Mouse (Mus musculus) neural tube, embryonic 14.5 days (tissue): ENCODE results near the gene Micu1. TPM values are rescaled to one million over a fixed set of nuclear protein-coding genes. Genes with fewer than 3 reads are reported as not detected.

Experiments
- ATAC-seq: fragments of 200-750 bp; cut with Nextera tagmentation; 2 replicates; pipeline ENCODE4 v1.8.0; 2017; ENCODE audit warnings: low read depth, mild to moderate bottlenecking, moderate TSS enrichment, moderate library complexity
- H3K27ac ChIP-seq: fragments of 300-500 bp; sonication (generic); 2 replicates; pipeline ENCODE4 v1.5.1; 2014; ENCODE audit warnings: low read depth, mild to moderate bottlenecking, control low read depth, low read length, moderate library complexity, mixed read lengths
- H3K27me3 ChIP-seq: fragments of 300-500 bp; sonication (generic); 2 replicates; pipeline ENCODE4 v1.6.1; 2014; ENCODE audit warnings: low read length; ENCODE audit not compliant: control insufficient read depth, insufficient read depth
- H3K36me3 ChIP-seq: fragments of 300-500 bp; sonication (generic); 2 replicates; pipeline ENCODE4 v1.6.1; 2014; ENCODE audit warnings: low read length, mixed read lengths; ENCODE audit not compliant: control insufficient read depth, insufficient read depth
- H3K4me1 ChIP-seq: fragments of 300-500 bp; sonication (generic); 2 replicates; pipeline ENCODE4 v1.6.1; 2014; ENCODE audit warnings: low read length; ENCODE audit not compliant: control insufficient read depth, insufficient read depth
- H3K4me2 ChIP-seq: fragments of 300-500 bp; sonication (generic); 2 replicates; pipeline ENCODE4 v1.6.1; 2014; ENCODE audit warnings: mild to moderate bottlenecking, low read depth, low read length, control low read depth
- H3K4me3 ChIP-seq: fragments of 300-500 bp; sonication (generic); 2 replicates; pipeline ENCODE4 v1.5.1; 2014; ENCODE audit warnings: low read depth, low read length, control low read depth, mixed read lengths
- H3K9ac ChIP-seq: fragments of 300-500 bp; sonication (generic); replicated peaks from 2 replicates; pipeline ENCODE4 v1.6.1; 2014; ENCODE audit warnings: low read depth, mild to moderate bottlenecking, control low read depth, low read length, mixed read lengths
- H3K9me3 ChIP-seq: fragments of 300-500 bp; sonication (generic); 2 replicates; pipeline ENCODE4 v1.6.1; 2016; ENCODE audit warnings: low read length; ENCODE audit not compliant: control insufficient read depth
- WGBS: fragments of 180-500 bp; shearing (Covaris S2); extraction: QIAGEN DNeasy Blood & Tissue Kit; methylation state at CpG from one replicate; pipeline ENCODE4 v1.1.7; 2014; 5-methylcytosine and 5-hydroxymethylcytosine counted together
- polyA plus RNA-seq: library from polyadenylated mRNA; unstranded; fragments of >200 nt; fragmentation: Nextera tagmentation; extraction: Ambion mirVana; gene quantifications from 2 replicates; pipeline ENCODE4 v1.2.1, GENCODE M21; 2014

Micu1 gene
- polyA plus RNA-seq, 1 experiment from 2014 or later = 93.9 TPM

GRCm38 (mm10) chr10:59777246-59777645 lies 75.0 kb downstream of the Micu1 start:
- H3K9ac ChIP-seq = no peak overlapping the region
- no peak for ATAC-seq
- no peak overlapping the region for H3K4me2 ChIP-seq
- H3K4me1 ChIP-seq = no peaks in the 10 kb centered on the region
- H3K9me3 ChIP-seq = no peaks in the 10 kb centered on the region
- no peaks in the 10 kb centered on the region for H3K27me3 ChIP-seq
- no peaks in the 10 kb centered on the region for H3K36me3 ChIP-seq
- H3K27ac ChIP-seq = peak overlapping the region; percentile 56; the same call in 1 of the 2 replicates
- H3K4me3 ChIP-seq = no peak overlapping the region
- 79% methylated on average over 3 of the region's 3 CpGs for whole genome bisulfite sequencing

DNA sequence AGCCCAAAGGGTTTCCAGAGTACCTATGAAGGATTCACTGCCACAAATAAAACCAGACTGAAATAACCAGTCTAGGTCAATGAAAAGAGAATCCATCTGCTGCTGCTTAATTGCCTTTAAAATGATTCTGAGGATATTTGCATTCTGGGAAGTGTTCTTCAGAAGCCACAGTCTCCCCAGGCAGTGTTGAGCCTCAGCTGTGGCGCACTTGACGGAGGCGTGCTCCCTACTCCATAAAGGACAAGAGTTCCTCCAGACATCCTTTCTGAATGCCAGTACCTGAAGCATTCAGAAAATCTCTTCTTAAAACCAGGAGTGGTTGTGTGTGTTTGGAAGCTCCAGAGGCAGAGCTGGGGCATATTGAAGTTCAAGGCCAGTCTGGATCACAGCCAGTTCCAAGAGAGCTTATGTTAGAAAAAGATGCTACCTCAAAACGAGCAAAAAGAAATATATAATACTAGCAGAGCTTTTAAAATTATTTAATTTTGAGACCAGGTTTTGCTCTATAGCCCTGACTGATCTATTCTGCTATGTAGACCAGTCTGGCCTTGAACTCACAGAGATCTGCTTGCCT lies 75.9 kb downstream of the Micu1 start:
- Histone ChIP-seq H3K9me3 (no peaks in the 10 kb centered on the region), H3K4me3 (no peak overlapping the region), H3K27ac (peak overlapping the region; percentile 56), H3K4me2 (no peak overlapping the region), H3K4me1 (no peaks in the 10 kb centered on the region), H3K9ac (no peak overlapping the region), H3K36me3 (no peaks in the 10 kb centered on the region), H3K27me3 (no peaks in the 10 kb centered on the region)
- ATAC-seq = peak; percentile 26; the same call in 1 of the 2 replicates
- WGBS = 45% methylated on average over 4 of the region's 4 CpGs

GRCm38 (mm10) chr10:59780698-59781097 lies 78.4 kb downstream of the Micu1 start:
- Histone ChIP-seq H3K4me2 (no peak overlapping the region), H3K4me1 (no peaks in the 10 kb centered on the region), H3K9me3 (no peaks in the 10 kb centered on the region), H3K27ac (no peak overlapping the region), H3K27me3 (no peaks in the 10 kb centered on the region), H3K4me3 (no peak overlapping the region), H3K9ac (no peak overlapping the region), H3K36me3 (no peaks in the 10 kb centered on the region)
- 24% methylated on average over 3 of the region's 3 CpGs for WGBS
- ATAC-seq = no peak

DNA sequence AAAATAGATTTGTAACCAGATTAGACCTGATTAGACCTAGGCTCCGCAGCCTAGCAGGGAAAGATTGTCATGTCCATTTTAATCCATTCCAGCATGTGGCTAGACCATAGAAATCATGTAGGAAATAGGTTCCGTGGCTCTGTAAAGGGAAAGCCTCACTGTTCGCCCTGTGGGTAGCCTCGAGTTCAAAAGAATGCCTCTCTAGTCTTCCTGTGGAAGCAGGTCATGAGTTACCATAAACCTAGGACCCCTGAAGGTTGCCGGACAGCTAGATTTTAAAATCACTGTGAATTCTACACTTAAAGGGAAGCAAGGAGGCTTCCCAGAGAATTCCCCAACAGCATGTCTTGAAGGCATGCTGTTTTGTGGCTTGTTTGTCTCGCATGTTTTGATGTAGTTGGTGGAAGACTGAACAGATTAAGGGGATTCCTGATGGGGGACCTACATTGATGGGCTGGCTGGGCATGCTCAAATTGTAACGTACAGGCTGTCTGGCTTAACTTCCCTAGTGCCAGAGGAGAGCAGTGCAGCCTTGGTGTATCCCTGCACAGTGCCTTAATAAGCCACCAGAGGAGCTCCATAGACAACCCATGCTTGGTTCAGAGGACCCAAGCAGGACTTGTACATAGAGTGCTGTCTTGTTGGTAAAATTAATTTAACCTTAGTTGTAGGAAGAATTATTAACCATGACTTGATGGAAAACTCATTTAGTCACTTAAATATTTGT lies 79.1 kb downstream of the Micu1 start:
- H3K4me2 ChIP-seq = no peak overlapping the region
- H3K27ac ChIP-seq = no peak overlapping the region
- H3K4me3 ChIP-seq = no peak overlapping the region
- ATAC-seq = no peak
- H3K36me3 ChIP-seq = no peaks in the 10 kb centered on the region
- 62% methylated on average over 7 of the region's 7 CpGs for WGBS
- H3K9me3 ChIP-seq = no peaks in the 10 kb centered on the region
- H3K27me3 ChIP-seq = no peaks in the 10 kb centered on the region
- 0 out of 2 replicates have a peak, but pooled peaks cover 1% of the 10 kb centered on the region for H3K4me1 ChIP-seq
- no peak overlapping the region for H3K9ac ChIP-seq

GRCm38 (mm10) chr10:59784731-59785685 lies 82.7 kb downstream of the Micu1 start:
- Histone ChIP-seq H3K9me3 (no peaks in the 10 kb centered on the region), H3K4me3 (no peak overlapping the region), H3K9ac (no peak overlapping the region), H3K27ac (no peak overlapping the region), H3K27me3 (no peaks in the 10 kb centered on the region), H3K4me2 (no peak overlapping the region), H3K36me3 (no peaks in the 10 kb centered on the region), H3K4me1 (0 out of 2 replicates have a peak, but pooled peaks cover 5% of the 10 kb centered on the region)
- WGBS = 73% methylated on average over 18 of the region's 18 CpGs
- no peak for ATAC-seq

DNA sequence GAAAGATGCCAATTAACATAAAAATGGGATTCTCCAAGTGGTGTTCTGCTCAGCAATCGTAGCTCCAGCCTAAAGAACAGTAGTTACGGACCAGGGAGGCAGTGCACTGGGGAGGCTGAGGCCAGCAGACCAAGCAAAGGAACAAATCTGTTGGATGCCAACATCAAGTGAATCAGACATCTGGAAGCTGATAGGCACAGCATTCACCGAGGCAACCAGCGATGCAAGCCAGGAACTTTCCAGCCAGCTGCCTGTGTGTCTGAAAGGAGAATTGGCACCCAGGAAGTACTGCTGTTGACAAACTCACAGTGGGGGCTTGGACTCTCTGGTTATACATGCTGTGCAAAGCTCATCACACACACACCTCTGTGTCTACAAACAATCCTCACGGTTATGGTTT lies 84.0 kb downstream of the Micu1 start:
- WGBS = 41% methylated on average over 5 of the region's 5 CpGs
- no peak overlapping the region for H3K27ac ChIP-seq
- H3K9me3 ChIP-seq = no peaks in the 10 kb centered on the region
- H3K9ac ChIP-seq = no peak overlapping the region
- no peak overlapping the region for H3K4me3 ChIP-seq
- peak; percentile 69; the same call in 1 of the 2 replicates for ATAC-seq
- 0 out of 2 replicates have a peak, but pooled peaks cover 4% of the 10 kb centered on the region for H3K36me3 ChIP-seq
- no peak overlapping the region for H3K4me2 ChIP-seq
- no peaks in the 10 kb centered on the region for H3K27me3 ChIP-seq
- H3K4me1 ChIP-seq = 0 out of 2 replicates have a peak, but pooled peaks cover 5% of the 10 kb centered on the region

- Histone ChIP-seq H3K27ac (no peak overlapping the region), H3K9ac (no peak overlapping the region), H3K9me3 (no peaks in the 10 kb centered on the region), H3K4me3 (no peak overlapping the region), H3K4me2 (no peak overlapping the region), H3K36me3 (0 out of 2 replicates have a peak, but pooled peaks cover 4% of the 10 kb centered on the region), H3K27me3 (no peaks in the 10 kb centered on the region), H3K4me1 (0 out of 2 replicates have a peak, but pooled peaks cover 5% of the 10 kb centered on the region)
- no peak for ATAC-seq
- WGBS = 72% methylated on average over 11 of the region's 11 CpGs
Observed at GRCm38 (mm10) chr10:59787140-59787800, 85.0 kb downstream of the Micu1 start.

GRCm38 (mm10) chr10:59787870-59788269 lies 85.6 kb downstream of the Micu1 start:
- no peak for ATAC-seq
- no peaks in the 10 kb centered on the region for H3K9me3 ChIP-seq
- H3K9ac ChIP-seq = no peak overlapping the region
- no peak overlapping the region for H3K4me3 ChIP-seq
- 0 out of 2 replicates have a peak, but pooled peaks cover 5% of the 10 kb centered on the region for H3K4me1 ChIP-seq
- 80% methylated on average over 8 of the region's 8 CpGs for WGBS
- 0 out of 2 replicates have a peak, but pooled peaks cover 4% of the 10 kb centered on the region for H3K36me3 ChIP-seq
- H3K27ac ChIP-seq = no peak overlapping the region
- H3K27me3 ChIP-seq = no peaks in the 10 kb centered on the region
- H3K4me2 ChIP-seq = no peak overlapping the region
